Mouse (Mus musculus): ENCODE results near the gene Nhsl2.

The Nhsl2 gene

GRCm38 (mm10) chrX:101901806-101902490, 52.8 kb downstream of the Nhsl2 start:
- DNase-seq (ENCODE audit: low read depth, low spot score) = no peak

- DNase-seq (ENCODE audit: low read depth, low spot score) = no peak
Observed at GRCm38 (mm10) chrX:101902597-101902996, 53.4 kb downstream of the Nhsl2 start.

GRCm38 (mm10) chrX:101907301-101907700, 58.1 kb downstream of the Nhsl2 start:
- no peak for DNase-seq (ENCODE audit: low read depth, low spot score)

- DNase-seq (ENCODE audit: low read depth, low spot score) = no peak
Observed at GRCm38 (mm10) chrX:101929131-101929530, 79.9 kb downstream of the Nhsl2 start.

GRCm38 (mm10) chrX:101930301-101930700, 81.1 kb downstream of the Nhsl2 start:
- no peak for DNase-seq (ENCODE audit: low read depth, low spot score)

- no peak for DNase-seq (ENCODE audit: low read depth, low spot score)
Observed at GRCm38 (mm10) chrX:101931016-101931415, 81.8 kb downstream of the Nhsl2 start.

- no peak for DNase-seq (ENCODE audit: low read depth, low spot score)
Observed at GRCm38 (mm10) chrX:101932244-101932643, 83.1 kb downstream of the Nhsl2 start.

- DNase-seq (ENCODE audit: low read depth, low spot score) = no peak
Observed at GRCm38 (mm10) chrX:101933346-101933745, 84.2 kb downstream of the Nhsl2 start.

- peak; percentile 86 for DNase-seq (ENCODE audit: low read depth, low spot score)
Observed at GRCm38 (mm10) chrX:101935291-101935840, 86.2 kb downstream of the Nhsl2 start.

- DNase-seq (ENCODE audit: low read depth, low spot score) = no peak
Observed at GRCm38 (mm10) chrX:101939486-101939885, 90.3 kb downstream of the Nhsl2 start.

GRCm38 (mm10) chrX:101942461-101942896, 93.3 kb downstream of the Nhsl2 start:
- peak; percentile 72 for DNase-seq (ENCODE audit: low read depth, low spot score)

- no peak for DNase-seq (ENCODE audit: low read depth, low spot score)
Observed at GRCm38 (mm10) chrX:101943743-101944142, 94.6 kb downstream of the Nhsl2 start.

- DNase-seq (ENCODE audit: low read depth, low spot score) = no peak
Observed at GRCm38 (mm10) chrX:101944761-101945330, 95.7 kb downstream of the Nhsl2 start.

GRCm38 (mm10) chrX:101952436-101952835, 103.3 kb downstream of the Nhsl2 start:
- DNase-seq (ENCODE audit: low read depth, low spot score) = no peak

GRCm38 (mm10) chrX:101953256-101953655, 104.1 kb downstream of the Nhsl2 start:
- DNase-seq (ENCODE audit: low read depth, low spot score) = no peak

- DNase-seq (ENCODE audit: low read depth, low spot score) = peak; percentile 80
Observed at GRCm38 (mm10) chrX:101953787-101954491, 104.8 kb downstream of the Nhsl2 start.

GRCm38 (mm10) chrX:101954492-101954851, 105.3 kb downstream of the Nhsl2 start:
- no peak for DNase-seq (ENCODE audit: low read depth, low spot score)

- no peak for DNase-seq (ENCODE audit: low read depth, low spot score)
Observed at GRCm38 (mm10) chrX:101961848-101962247, 112.7 kb downstream of the Nhsl2 start.

- DNase-seq (ENCODE audit: low read depth, low spot score) = no peak
Observed at GRCm38 (mm10) chrX:101963711-101964110, 114.5 kb downstream of the Nhsl2 start.

GRCm38 (mm10) chrX:101973028-101973427, 123.8 kb downstream of the Nhsl2 start:
- no peak for DNase-seq (ENCODE audit: low read depth, low spot score)

- DNase-seq (ENCODE audit: low read depth, low spot score) = no peak
Observed at GRCm38 (mm10) chrX:101976931-101977330, 127.7 kb downstream of the Nhsl2 start.

GRCm38 (mm10) chrX:101978861-101979260, 129.7 kb downstream of the Nhsl2 start:
- DNase-seq (ENCODE audit: low read depth, low spot score) = no peak

- peak; percentile 85 for DNase-seq (ENCODE audit: low read depth, low spot score)
Observed at GRCm38 (mm10) chrX:101979267-101979666, 130.1 kb downstream of the Nhsl2 start.
